Mouse (Mus musculus): ENCODE results near the gene Camk2d.

Gene Camk2d

GRCm38 (mm10) chr3:126746148-126746803, 150.2 kb downstream of the Camk2d start:
- DNase-seq (ENCODE audit: low spot score in 2 of 2): no peak

GRCm38 (mm10) chr3:126747628-126748027, 151.5 kb downstream of the Camk2d start:
- no peak for DNase-seq (ENCODE audit: low spot score in 2 of 2)

DNA sequence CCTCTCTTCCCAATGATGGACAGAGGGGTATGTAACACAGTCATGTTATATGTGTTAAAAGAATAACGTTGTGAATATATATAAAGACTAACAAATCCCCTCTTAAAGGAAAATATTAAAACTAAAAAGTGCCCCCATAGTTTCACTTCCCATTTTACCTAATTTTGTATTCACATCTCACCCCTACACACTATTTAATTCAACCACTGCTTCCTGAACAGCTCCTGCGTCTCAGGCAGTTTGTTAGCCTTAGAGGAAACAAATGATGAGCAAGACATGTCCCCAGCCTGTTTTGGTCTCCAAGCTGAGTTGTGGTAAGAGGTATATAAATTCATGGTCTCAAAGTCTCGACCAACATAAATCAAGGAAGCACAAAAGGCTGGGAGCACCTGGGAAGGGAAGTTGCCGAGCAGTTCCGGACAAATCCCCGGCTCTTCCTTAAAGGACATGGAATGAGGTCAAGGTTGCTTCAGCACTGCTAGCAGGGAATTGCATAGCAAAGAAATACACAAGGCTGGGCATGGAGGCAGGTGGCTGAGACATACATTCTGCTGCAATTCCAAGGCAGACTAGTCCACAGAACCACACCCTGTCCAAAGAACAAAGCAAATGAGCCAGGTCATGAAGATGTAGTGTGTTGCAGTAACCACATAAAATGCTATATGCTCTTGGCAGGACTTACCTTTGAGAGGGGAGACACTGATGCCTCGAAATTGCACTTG, 155.4 kb downstream of the Camk2d start:
- DNase-seq (ENCODE audit: low spot score in 2 of 2): no peak

DNA sequence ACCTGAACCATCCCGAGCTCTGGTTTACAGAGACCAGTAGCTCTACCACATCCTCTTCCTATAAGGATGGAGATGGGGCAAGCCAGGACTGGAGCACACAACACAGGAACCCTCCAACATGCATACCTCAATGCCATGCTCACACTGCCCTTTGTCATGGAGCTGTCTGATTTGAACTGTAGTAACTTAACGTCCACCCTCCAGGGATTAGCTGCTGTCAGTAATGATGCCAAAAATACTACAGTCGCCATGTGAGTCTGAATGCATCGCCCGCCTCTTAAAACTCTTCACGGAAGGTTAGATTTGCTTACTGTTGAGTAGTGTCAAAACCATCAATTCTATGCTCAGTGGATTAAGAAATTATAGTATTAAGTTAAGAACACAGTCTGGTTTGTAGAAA, 156.9 kb downstream of the Camk2d start:
- DNase-seq (ENCODE audit: low spot score in 2 of 2): no peak

DNA sequence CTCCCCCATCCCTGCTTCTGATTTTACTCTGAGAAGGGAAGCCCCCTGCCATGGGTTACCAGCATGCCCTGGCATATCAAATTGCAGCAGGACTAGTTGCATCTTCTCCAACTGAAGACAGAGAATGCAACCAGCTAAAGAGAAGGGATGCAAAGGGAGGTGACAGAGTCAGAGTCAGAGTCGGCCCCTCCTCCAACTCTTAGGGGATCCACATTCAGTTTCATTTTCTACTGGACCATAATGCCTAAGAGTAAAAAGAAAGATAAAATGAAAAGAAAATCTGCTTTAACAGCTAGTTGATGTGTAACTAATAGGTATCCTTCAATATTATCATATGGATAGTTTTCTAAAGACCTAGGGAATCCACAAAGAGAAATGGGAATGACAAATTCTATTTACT, 162.3 kb downstream of the Camk2d start:
- DNase-seq (ENCODE audit: low spot score in 2 of 2): no peak

GRCm38 (mm10) chr3:126760608-126761007, 164.5 kb downstream of the Camk2d start:
- DNase-seq (ENCODE audit: low spot score in 2 of 2): no peak

DNA sequence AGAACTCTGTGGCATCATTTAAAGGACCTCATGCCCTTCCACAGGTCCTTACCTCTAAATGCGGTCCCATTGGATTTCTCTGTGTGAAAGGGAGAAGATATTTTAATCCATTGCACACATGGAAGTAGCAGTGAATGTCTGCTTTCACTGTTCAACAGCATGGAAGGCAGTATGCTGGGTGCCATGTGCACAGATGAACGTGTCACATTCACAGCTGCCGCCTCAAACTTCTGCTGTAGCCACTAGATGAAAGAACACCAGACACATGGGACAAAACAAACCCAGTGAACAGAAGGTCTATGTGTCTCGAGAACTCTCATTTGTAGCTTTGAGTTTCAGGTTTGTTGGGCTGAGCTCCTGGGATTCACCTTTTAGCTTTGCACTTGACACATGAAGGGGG, 168.6 kb downstream of the Camk2d start:
- no peak for DNase-seq (ENCODE audit: low spot score in 2 of 2)

- DNase-seq (ENCODE audit: low spot score in 2 of 2): no peak
Observed at GRCm38 (mm10) chr3:126770056-126770455, 174.0 kb downstream of the Camk2d start.

DNA sequence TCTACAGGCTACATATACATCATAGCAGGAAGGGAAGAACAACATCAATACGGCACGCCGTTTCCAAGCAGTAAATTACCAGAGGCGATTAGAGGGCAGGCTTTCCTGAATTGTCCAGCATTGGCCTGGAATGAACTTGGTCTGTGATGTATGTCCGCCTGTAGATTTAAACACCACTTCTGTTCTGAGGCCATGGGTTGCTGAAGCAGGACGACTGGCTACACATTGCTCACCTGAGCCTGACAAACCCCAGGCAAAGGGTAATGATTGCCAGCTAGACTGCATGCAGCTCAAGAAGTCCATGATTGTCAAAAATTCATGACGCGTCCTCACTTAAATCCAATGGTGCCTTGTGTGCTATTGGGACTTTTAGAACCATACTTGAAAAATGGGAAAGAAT, 174.9 kb downstream of the Camk2d start:
- no peak for DNase-seq (ENCODE audit: low spot score in 2 of 2)

GRCm38 (mm10) chr3:126771541-126771940, 175.4 kb downstream of the Camk2d start:
- DNase-seq (ENCODE audit: low spot score in 2 of 2): peak; percentile 48 to 50

DNA sequence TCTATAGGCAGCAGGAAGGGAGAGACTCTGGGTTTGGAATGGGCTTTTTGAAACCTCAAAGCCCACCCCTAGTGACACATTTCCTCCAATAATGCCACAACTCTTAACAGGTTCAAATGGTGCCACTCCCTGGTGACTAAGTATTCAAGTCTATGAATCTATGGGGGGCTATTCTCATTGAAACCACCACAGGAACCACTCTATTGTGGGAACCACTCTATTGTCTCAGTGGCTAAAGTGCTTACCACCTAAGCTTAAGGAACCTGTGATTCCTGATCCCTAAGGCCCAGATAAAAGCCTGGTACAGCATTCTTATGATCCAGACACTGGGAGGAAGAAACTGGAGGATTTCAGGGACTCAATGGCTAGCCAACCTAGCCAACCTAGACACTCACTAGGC, 179.9 kb downstream of the Camk2d start:
- DNase-seq (ENCODE audit: low spot score in 2 of 2): no peak

DNA sequence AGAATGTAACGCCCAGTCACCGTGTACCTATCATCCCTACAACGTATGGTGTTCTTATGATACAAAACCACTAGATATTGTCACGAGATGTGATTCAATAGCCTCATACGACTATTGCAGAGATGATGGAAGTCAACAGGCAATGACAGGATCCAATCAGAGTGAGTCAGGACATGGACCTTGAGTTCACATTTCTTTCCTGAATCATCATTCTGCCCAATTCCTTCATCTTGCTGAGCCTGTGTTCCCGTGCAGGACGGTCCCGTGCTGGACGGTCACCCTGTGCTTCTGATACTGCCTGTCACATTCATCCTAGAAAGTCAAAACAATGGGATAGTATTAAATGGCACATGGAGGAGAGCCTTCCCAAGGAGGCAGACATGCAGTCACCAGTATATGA, 181.0 kb downstream of the Camk2d start:
- no peak for DNase-seq (ENCODE audit: low spot score in 2 of 2)

DNA sequence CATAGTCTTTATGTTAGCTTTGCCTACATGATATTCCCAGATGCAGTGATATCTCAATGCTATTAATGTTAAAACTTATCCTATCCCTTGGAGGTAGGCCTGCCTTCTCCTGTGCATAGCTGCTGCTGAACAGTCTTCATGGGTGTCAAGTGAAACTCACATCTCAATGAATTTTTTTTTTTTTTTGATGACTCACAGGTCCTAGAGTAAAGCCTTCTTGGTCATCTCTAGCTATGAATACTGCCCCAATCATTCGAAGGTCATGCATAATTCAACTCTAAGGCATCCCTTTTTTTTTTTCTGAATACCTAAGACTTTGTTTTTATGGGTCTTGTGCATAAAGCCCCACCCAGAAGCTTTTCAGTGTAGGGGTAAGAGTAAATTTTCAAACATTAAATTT, 181.8 kb downstream of the Camk2d start:
- DNase-seq (ENCODE audit: low spot score in 2 of 2): no peak

- no peak for DNase-seq (ENCODE audit: low spot score in 2 of 2)
Observed at GRCm38 (mm10) chr3:126780014-126780615, 184.0 kb downstream of the Camk2d start.

GRCm38 (mm10) chr3:126793035-126793964, 197.2 kb downstream of the Camk2d start:
- no peak for DNase-seq (ENCODE audit: low spot score in 2 of 2)

DNA sequence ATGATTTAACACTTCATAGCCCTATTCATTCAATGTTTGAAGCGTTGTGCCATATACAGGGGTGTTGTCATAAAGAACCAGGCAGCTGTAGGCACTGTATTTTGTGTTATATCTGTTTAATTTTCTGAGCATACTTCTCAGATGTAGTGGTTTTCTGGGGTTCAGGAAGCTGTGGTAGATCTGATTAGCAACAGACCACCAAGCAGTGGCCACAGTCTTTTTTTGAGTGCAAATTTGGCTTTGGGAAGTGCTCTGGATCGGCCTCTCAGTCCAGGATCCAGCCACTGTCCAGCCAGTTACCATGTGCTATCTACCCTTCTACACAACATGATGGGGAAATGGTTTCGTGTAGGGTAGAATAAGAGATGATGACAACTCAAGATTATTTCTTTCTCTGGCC, 199.8 kb downstream of the Camk2d start:
- no peak for DNase-seq (ENCODE audit: low spot score in 2 of 2)

- DNase-seq (ENCODE audit: low spot score in 2 of 2): no peak
Observed at GRCm38 (mm10) chr3:126797025-126797424, 200.9 kb downstream of the Camk2d start.

GRCm38 (mm10) chr3:126797810-126798209, 201.7 kb downstream of the Camk2d start:
- DNase-seq (ENCODE audit: low spot score in 2 of 2): no peak

DNA sequence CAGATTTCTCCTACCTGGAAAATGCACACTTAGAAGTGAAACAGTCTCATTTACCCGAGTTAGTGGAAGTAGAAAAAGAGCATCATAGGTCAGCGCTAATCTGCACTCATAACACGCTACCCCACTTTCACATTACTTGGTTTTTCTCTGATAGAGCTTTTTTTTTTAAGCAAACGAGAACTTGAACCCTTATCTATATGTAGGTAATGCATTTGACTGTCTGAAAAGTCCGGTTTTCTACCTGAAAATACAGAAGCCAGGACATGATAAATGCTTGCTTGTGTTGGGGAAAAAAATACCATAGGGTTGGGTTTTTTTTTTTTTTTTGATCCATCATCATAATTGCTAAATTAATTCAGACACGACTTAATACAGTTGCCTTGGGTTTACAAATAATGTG, 206.9 kb downstream of the Camk2d start:
- no peak for DNase-seq (ENCODE audit: low spot score in 2 of 2)

- DNase-seq (ENCODE audit: low spot score in 2 of 2): no peak
Observed at GRCm38 (mm10) chr3:126804968-126805367, 208.9 kb downstream of the Camk2d start.

DNA sequence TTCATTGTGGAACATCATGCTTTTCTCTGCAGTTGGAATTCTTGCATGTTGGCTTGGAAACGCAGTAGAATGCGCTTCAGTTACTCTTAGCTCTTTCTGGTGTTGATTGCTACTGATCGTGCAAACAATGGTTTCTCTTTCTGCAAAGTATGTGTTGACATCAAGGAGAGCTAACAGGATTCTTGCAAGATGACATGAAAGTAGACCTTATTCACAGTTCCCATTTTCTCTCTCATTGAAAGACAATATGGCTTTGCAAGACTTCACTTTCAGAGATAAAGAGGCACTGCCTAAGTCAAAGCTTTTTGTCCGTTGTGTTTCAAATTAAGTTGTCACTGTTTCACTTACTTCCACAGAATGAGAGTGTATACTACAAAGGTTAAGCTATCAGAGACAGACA, 210.0 kb downstream of the Camk2d start:
- DNase-seq (ENCODE audit: low spot score in 2 of 2): no peak

- DNase-seq (ENCODE audit: low spot score in 2 of 2): no peak
Observed at GRCm38 (mm10) chr3:126809915-126810314, 213.8 kb downstream of the Camk2d start.

Data from right cerebral cortex, postnatal 36 days (tissue).